Mouse (Mus musculus): ENCODE measurements around the gene Efna5. TPM values are rescaled to one million over a fixed set of nuclear protein-coding genes. Genes with fewer than 3 reads are reported as not detected.
A peak's percentile ranks its signal among the peaks of the same experiment; 100 is the strongest.

Gene Efna5
- total RNA-seq, 2 experiments from 2014 or later = 34.1 to 42.3 TPM

DNA sequence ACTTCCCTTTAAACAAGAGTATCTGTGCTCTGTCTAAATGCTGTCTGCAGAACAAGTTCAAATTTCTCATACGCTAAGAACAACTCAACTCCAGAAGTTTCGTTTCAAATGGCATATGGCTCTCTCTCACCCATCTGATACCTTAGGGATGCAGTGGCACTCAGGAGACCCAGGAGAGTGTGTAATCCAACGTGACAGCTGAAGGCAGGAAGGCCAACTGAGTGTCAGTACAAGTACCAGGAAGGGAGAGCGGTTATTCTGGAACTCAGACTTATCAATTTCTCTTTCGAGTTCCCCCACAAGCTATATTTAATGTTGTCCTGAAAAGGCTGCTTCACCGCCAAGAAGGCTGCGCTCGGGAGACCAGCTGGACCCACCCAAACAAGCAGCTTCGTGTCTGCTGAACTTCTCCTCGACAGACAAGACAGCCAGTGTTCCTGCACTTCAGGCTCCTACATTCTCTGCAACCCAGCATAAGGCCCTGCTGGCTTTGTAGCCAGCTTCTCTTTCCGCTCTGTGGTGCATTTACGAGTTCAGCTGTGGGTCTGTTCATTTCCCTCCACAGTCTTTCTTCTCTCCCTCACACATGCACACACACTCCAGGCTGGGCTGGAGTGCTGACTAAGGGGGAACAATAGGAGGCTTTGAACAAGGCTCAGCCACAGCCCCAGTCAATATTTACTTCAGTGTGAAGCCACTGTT is 18.7 kb downstream of the Efna5 start:
- peak in 1 of 2 experiments; percentile 34 for DNase-seq (ENCODE audit: low spot score in 2 of 2)

DNA sequence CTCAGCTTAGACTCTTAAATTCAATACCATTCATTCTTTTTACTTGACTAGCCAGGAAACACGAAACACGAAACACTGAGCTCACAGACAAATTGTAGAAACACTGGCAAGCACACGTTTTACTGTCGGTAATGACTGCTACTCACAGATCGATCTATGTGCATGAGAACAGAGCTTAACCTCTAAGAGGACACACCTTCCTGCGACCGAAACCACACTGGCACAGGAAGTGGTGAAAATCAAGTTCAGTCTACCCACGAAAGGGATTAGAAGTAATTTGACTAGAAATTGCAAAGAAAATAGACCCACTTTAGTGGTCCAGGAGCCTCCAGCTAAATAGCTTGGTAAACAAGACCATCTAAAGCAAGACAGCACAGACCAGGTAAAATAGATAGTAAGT is 23.8 kb downstream of the Efna5 start:
- DNase-seq (ENCODE audit: low spot score in 2 of 2) = no peak

DNA sequence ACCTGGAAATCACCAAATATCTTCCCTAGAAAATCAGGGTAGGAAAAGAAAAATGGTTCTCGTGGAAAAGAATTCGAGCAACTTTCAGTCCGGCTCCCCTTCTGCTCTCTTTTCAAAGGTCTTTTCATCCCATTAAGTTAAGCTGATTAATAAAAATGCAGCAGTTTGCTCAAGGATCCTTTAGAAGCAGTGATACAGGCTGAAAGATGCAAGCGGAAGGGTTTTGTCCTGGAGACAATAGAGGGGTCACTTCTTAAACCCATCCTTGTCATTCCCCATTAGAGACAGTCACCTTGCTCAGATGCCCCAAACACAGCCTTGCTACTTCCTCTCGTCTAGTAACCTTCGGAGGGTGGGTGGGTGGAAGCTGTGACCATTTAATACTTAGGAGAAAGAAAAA is 27.4 kb downstream of the Efna5 start:
- DNase-seq (ENCODE audit: low spot score in 2 of 2) = no peak

DNA sequence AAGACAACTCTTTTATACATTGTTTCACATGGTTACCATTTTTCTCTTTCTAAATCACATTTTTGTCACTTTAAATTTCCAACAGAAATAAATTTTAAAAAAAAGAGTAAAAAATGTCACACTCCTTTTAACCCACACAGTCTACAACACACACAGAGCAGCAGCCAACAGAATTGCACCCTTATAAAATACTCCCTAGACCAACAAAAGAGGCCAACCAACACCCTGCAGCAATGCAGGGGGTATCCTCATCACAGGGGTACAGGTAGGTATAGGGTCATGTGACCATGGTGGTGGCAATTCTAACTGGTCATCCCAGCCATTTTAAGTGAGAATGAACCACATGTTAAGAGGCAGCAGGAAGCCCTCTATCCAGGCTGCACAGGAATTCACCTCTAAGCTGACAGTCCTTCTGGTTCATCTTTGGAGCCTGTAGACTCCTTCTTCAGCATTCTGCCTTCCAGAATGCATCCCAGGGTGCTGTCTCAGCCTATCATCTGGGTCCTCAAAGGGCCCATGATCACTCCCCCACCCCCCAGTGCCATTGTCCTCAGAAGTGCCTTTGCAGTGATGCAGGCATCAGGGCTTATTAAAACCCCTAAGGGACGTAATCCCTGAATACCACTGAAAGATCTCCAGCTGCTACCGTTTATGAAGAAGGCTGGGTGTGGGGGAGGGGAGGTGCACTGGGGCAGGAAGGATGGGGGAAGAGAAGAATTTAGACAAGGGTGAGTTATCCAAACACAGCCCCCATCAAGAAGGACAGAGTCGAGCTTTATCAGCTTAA is 28.1 kb downstream of the Efna5 start:
- no peak for DNase-seq (ENCODE audit: low spot score in 2 of 2)

DNA sequence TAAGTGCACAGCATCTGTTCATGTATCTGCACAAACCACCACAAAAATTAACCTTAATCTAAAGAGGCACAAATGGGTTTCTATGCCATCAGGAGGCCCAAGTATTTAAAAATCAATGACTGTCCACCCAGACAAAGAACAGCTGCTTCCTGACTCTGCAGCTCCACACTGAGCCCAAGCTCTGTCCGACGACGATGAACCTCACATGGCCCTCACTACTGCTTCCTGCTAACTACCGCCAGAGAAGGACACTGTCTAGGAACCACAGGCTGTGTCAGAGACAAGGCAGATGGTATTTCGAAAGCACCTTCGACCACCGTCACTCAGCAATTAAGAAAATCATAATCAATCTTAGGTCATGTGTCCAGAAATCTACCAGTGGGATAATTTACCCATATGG is 29.8 kb downstream of the Efna5 start:
- DNase-seq (ENCODE audit: low spot score in 2 of 2) = no peak

DNA sequence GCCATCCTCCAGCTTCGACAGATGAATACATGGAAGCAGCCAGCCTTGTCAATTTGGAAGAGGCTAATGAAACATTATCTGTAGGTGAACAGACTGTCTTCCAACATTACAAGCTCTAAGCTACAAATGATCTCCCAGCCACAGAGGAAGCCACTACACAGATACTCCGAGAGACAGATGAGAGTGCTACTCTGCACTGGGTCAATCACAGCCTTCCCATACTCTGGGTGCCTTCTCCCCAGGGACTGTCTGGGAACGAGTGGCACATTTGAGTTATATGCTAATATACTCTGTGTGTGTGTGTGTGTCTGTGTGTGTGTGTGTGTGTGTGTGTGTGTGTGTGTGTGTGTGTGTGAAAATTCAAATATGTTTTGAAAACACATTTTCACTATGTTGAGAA is 30.5 kb downstream of the Efna5 start:
- no peak for DNase-seq (ENCODE audit: low spot score in 2 of 2)

DNA sequence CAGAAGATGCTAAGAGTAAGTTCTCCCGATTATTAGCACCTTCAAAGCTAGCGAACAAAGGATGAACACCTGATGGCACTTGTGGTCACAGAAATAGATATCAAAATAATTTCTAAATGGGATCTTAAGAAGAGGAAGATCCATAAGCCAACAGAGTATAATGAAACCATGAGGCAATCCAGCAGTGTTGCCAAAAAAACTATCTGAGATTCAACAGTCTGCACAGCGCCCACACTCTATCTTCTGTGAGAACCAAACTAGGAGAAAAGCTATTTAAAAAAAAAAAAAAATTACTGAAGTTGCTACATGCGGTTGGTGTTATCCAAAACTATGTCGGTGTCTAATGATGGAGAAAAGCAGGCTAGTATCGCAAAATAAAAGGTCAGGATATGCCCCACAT is 31.4 kb downstream of the Efna5 start:
- DNase-seq (ENCODE audit: low spot score in 2 of 2) = peak in 1 of 2 experiments; percentile 47

DNA sequence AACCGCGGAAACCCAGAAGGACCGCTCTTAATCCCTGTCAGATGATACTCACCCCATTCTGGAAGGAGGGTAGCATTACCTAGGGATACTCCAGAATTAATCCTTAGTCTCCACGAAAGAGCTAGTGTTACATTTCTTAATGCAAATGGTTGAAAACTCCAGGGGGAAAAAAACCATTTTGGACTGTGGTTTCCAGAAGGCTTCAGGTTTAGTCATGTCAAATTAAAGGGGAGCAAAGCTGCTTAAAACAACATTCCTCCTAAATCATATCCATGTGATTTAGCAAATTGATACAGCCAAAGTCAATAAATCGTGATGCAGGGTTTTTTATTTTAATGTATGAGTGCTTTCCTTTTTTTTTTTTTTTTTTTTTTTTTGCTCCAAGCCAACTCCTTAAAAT is 35.5 kb downstream of the Efna5 start:
- no peak for DNase-seq (ENCODE audit: low spot score in 2 of 2)

DNA sequence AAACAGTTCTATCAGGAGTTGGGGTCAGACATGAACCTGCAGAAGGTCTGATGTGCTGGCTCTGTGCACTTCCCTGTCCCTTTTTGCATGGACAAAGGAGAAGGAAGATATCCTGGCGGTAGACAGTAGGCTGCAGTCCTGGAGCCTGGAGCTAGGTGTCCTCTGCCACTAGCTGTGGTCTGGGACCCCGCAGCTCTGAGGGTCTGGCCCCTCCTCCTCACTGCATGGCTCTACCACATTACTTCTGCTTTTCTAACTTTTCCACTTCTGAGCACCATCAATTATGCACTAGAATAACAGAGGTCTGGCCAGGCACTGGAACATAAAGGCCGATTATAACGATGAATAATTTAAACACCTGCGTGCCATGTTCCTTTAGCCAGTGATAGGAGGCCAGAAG is 36.8 kb downstream of the Efna5 start:
- no peak for DNase-seq (ENCODE audit: low spot score in 2 of 2)

DNA sequence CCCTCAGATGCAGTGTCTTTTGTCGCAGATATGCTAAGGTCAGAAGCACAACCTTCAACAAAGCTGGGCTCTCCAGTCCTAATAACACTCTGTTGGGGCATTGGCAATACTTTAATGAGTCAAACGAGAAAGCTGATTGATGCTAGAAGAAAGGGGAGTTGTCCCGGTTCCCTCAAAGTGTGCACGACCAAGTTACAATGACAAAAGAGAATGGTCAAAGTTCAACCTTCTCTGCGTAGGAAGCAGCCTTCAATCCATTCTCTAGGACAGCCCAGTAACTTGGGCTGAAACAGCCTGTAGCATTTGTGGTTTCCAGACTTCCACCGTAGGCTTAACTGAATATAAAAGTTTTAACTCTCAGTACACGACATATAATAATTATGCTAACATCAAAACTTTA is 43.8 kb downstream of the Efna5 start:
- DNase-seq (ENCODE audit: low spot score in 2 of 2) = no peak

DNA sequence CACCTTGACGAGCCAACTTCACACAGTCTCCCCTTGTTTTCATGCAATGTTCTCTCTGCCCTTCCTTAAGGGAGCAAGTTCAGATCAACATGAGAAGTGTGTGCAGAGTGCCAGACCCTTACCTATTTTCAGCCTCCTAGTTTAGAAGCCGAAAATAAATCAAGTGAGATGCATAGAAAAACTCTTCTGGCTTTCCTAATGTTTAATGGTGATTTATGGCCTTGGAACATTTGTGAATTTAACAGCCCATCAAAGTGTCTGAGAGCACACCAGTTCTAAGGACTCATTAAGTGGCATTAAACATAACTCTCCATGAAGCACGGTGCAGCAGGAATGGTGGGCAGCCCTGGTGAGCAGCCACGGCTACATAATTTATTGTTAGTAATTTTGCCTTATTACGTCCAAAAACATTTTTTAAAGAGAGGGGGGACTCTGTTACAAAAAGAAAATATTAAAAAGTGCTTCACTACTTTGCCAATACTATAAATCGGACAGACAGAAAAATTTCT is 44.5 kb downstream of the Efna5 start:
- DNase-seq (ENCODE audit: low spot score in 2 of 2) = no peak

DNA sequence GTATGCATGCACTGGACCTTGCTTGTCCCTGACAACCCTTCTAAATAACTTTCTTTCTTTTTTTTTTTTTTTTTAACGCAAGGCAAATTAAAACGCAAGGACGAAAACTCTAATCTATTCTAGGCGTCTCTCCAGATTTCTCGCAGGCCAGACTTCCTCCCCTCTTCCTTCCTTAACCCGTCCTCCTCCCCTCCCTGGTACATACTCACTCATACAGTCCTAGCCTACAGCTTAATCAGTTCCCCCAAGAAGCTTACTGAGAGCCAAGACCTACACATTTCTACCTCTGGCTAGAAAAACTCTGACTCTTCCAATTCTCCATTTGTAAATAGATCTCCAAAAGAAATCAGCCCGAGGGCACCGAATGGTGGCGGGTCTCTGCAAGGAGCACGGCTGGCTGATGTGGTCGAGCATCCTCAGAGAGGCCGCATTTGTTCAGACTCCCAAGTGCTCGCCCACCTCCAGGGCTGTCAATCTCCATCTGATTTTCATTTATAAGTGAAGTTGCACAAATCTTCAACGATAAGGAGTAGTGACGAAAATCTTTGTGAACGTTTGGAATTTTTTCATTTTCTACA is 48.5 kb downstream of the Efna5 start:
- DNase-seq (ENCODE audit: low spot score in 2 of 2) = no peak

DNA sequence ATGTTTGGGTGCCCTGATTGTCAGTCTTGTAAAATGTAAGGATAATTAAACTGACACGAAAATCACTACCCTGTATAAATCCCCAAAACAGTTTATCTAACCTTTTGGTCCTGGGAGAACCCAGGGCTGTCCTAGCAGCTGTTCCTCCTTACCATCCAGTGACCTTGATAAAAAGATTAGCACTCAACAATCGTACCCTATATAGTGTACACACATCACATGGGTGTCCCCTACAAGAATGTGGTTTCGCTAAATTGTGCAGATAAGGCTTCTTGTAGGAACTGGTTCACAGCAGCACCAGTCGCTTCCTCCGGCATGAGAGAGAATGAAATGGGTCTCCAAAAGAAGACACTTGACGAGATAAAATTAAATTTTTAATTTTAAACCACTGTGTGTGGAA is 53.6 kb downstream of the Efna5 start:
- no peak for DNase-seq (ENCODE audit: low spot score in 2 of 2)

DNA sequence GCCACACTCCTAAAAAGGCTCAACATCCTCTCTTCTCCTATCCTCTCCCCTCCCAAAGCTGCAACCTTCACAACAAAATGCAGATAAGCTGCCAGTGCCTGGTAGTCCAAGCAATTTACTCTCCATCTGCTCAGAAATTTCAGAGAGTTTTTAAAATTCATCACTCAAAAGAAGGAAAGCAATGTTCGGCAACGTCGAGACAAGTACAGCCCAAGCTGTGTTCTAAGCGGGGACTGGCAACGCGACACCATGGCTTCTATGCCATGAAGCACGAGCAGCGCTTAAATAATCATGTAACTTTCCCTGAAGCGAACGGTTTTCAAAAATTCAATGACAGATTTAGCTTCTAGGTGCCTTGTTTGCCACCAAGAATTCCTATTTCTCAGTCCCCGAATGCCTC is 59.9 kb downstream of the Efna5 start:
- DNase-seq (ENCODE audit: low spot score in 2 of 2) = no peak

DNA sequence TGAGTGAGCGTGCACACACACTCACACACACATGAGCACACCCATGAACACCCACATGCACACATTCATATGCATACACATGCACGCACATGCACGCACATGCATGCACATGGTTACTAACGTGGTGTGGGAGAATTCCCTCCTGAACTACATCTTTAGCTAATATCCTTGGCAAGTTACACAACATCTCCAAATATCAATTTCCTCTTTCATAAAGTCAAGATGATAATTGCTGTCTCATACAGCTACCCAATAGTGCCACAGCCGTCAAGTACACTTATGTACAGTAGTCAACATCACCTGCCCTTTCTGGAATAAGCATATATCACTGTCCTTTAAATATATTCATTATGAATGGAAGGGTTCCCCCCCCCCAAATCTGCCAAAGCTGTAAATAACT is 61.2 kb downstream of the Efna5 start:
- DNase-seq (ENCODE audit: low spot score in 2 of 2) = no peak

DNA sequence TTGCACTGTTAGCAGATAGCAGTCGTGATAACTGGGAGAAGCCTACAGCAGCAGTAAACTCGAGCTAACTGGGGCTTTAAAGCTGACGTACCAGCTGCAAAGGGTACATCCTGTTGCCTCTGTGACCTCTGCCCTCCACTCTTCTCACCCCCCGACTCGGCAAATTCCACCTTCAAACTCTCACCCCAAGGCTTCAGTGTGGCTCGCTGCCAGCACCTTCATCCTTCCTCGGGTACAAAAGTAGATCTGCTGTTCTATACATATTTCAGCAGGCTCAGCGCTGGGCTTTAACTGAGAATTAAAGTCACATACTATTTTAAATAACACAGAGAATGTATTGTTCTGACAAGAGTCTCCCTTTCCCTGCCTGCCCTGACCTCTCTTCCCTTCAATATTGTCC is 62.3 kb downstream of the Efna5 start:
- no peak for DNase-seq (ENCODE audit: low spot score in 2 of 2)

DNA sequence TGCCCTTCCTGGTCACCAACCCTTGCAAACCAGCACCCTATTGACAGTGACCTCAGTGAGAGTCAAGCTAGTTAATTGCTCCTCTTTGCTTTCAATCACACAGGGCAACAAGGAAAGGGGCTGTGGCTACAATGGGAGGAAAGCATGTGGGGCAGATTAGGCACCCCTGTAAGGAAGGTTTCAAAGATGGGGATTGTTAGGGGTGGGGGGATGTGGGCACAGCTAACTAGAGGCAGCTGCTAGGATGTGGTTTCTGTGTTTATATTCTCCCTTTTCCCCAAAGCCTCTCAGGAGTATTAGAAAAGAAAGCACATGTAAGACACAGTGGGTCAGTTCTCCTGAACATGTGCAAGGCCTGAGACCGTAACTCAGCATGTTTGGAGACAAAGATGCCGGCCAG is 62.8 kb downstream of the Efna5 start:
- no peak for DNase-seq (ENCODE audit: low spot score in 2 of 2)

DNA sequence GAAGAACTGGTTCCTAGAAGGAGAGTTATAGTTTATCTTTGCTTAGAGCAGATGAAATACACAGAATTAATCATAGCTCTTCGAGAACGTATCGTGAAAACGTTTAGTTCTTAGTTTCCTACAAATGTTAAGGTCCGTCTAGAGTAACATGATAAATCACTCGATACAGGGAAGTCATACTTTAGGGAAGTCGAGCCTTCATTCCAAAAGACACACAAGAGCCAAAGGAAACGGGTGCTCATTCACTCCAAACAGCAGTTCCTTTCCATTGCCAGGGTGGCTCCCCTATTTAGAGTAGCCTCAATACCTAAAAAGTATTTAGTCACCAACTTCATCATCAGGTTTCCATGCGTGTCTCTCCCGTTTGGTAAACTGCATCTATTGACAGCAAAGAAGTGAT is 64.2 kb downstream of the Efna5 start:
- DNase-seq (ENCODE audit: low spot score in 2 of 2) = no peak

DNA sequence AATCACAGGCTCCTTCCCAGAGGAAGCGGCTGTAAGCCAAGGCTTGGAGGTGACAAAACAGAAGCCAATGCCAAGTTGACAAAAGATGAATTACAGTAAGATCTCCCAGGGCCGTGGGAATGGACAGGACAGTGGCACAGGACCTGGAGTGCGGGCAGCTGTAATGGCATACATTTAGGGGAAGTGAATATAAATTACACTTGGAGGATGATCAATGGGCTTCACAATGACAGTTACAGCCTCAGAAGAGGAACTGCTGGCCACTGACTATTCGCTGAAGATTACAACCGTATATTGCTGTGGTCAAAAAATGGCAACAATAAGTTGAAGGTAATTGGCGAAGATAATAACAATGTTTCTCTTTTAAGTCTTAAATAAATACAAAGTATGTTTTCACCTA is 67.7 kb downstream of the Efna5 start:
- no peak for DNase-seq (ENCODE audit: low spot score in 2 of 2)

DNA sequence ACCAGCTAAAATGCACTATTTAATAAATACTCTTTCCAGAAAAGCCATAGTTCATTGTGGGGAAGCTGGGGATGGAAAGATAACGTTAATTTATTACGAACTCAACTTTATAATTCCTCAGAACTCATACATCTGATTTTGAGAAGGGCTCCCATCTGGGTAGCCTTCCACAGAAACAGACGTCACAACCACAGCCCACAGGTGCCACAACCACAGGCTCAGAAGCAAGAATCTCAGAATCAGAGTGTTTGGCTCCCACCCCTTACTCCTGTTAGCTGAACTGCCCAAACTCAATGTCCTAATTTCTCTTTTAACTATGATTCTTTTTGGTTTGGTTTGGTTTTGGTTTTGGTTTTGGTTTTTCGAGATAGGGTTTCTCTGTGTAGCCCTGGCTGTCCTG is 73.2 kb downstream of the Efna5 start:
- DNase-seq (ENCODE audit: low spot score in 2 of 2) = no peak

DNA sequence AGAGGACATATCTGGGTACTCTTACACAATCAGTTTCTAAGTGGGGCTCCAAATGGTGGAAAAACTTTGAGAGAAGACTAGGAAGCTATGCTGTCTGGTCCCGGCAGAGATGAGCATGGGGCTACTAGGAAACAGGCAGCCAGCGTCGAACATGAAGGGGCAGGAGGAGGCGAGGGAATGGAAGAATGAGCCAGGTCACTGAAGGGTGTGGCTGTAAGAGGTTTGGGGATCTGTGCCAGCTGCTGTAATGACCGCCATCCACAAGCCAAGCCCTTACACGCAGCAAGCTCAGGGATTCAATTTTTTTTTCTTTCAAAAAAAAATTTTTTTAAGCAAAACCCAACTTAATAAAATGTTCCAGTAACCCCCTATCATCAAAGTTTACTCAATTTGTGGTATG is 74.5 kb downstream of the Efna5 start:
- DNase-seq (ENCODE audit: low spot score in 2 of 2) = no peak

DNA sequence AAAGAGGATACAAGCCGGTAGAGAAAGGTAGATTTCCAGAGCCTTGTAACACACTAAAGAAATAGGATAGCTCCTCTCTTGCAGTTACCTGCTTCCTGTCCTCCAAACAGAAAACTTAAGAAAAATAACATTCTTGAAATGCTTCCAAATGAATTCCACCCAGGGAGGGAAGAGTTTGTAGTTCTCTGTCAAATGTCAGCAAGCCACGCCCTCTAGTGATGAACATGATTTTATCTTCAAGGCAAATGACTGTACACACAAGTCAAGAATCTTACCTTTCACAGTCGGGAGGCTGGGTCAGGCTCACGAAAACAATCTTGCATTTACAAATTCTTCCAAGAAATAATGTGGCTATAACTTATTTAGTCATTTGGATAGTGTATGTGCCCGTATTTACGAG is 78.4 kb downstream of the Efna5 start:
- DNase-seq (ENCODE audit: low spot score in 2 of 2) = no peak
